20 mouse cellular contexts compared by ENCODE assay signal in the genomic region with DNA sequence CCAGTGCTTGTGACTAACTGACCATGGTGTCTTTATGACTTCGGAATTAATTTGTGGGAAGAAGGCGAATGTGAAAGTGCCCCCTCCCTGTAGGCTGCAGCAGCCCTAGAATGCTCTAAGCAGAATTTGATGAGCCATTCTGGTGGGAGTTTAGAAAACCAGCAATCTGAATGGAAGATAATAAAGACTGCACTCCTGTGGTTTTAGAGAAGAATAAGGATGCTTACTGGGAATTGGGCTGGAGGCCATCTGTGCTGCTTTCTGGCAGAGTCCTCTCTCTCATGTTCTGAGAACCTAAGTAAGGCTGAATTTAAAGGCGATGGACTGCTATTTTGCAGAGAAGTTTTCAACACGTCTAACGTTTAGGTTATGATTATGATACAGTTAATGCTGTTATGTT. TPM values are rescaled to one million over a fixed set of nuclear protein-coding genes. Genes with fewer than 3 reads are reported as not detected.
"Had no signal": no experiment of that assay in that cellular context is flagged by ENCODE, and none has a peak within 500 bp of the region (broad histone marks: within the 10 kb centered on the region; RNA-seq: fewer than 3 reads in every experiment).

No protein-coding gene starts in this region.

- DNase-seq: kidney, adult 18-20 months; kidney, adult 9 months; kidney, postnatal 14 days; kidney, postnatal 4 days; layer of hippocampus, adult 9-11 months; left cerebral cortex, postnatal 4 days; liver, postnatal 0 days; lung, embryonic 14.5 days; right cerebral cortex, adult 18-20 months; thymus, adult 18-20 months; thymus, postnatal 36 days had no signal

- H3K27ac ChIP-seq: limb, embryonic 12.5 days; limb, embryonic 15.5 days; liver, embryonic 14.5 days; macrophage; midbrain, embryonic 12.5 days had no signal

- H3K4me3 ChIP-seq: limb, embryonic 12.5 days; limb, embryonic 15.5 days; midbrain, embryonic 12.5 days; myocyte had no signal

- H3K9me3 ChIP-seq: limb, embryonic 15.5 days; midbrain, embryonic 12.5 days had no signal

- H3K4me2 ChIP-seq: limb, embryonic 12.5 days; limb, embryonic 15.5 days; liver, embryonic 11.5 days; lung, embryonic 14.5 days; midbrain, embryonic 12.5 days had no signal

- H3K27me3 ChIP-seq: limb, embryonic 12.5 days; limb, embryonic 15.5 days; midbrain, embryonic 12.5 days had no signal

- ATAC-seq: liver, postnatal 0 days; lung, postnatal 0 days had no signal

- H3K4me1 ChIP-seq: limb, embryonic 12.5 days; limb, embryonic 15.5 days had no signal

- H3K9ac ChIP-seq: limb, embryonic 12.5 days; limb, embryonic 15.5 days; liver, embryonic 14.5 days; liver, postnatal 0 days; lung, embryonic 14.5 days; midbrain, embryonic 12.5 days had no signal

- H3K36me3 ChIP-seq: limb, embryonic 12.5 days; limb, embryonic 15.5 days; midbrain, embryonic 12.5 days had no signal

RNA-seq across cellular contexts. Expression of gene Slc6a1, which starts 42.4 kb away (rescaled TPM):
- polyA plus RNA-seq: limb, embryonic 12.5 days; liver, postnatal 0 days; lung, embryonic 14.5 days; lung, postnatal 0 days; macrophage; myocyte; stomach, embryonic 16.5 days had no signal
